Mouse (Mus musculus): ENCODE measurements around the gene Tlx2. TPM values are rescaled to one million over a fixed set of nuclear protein-coding genes. Genes with fewer than 3 reads are reported as not detected.
A peak's percentile ranks its signal among the peaks of the same experiment; 100 is the strongest.

Tlx2 gene
- polyA plus RNA-seq, 1 experiment: 0.19 TPM

- Histone ChIP-seq H3K4me3 (ENCODE audit: insufficient read depth, poor library complexity, severe bottlenecking) (no peak overlapping the region), H3K27me3 (ENCODE audit: control insufficient read depth, insufficient read depth, insufficient read length) (peaks cover 14% of the 10 kb centered on the region), H3ac (ENCODE audit: control insufficient read depth, insufficient read length, low read depth) (no peak overlapping the region), H3K79me3 (ENCODE audit: low read depth) (peaks cover 23% of the 10 kb centered on the region), H3K79me2 (ENCODE audit: control insufficient read depth, insufficient read depth) (peaks cover 31% of the 10 kb centered on the region), H3K36me3 (ENCODE audit: control insufficient read depth, insufficient read depth) (peaks cover 29% of the 10 kb centered on the region)
- TF ChIP-seq CTCF (IDR thresholded peaks at IDR 0.05; ENCODE audit: control insufficient read depth, insufficient read depth, insufficient read length): no peak
- TF ChIP-seq MYOD1 (IDR thresholded peaks at IDR 0.05; ENCODE audit: control insufficient read depth, insufficient read length, low read depth): no peak
- TF ChIP-seq MAX (IDR thresholded peaks at IDR 0.05): no peak
- no peak for TF ChIP-seq MYOG (IDR thresholded peaks at IDR 0.05; ENCODE audit: control insufficient read depth, extremely low read depth, insufficient read length)
Observed at GRCm38 (mm10) chr6:83058725-83059124, 11.4 kb downstream of the Tlx2 start.

DNA sequence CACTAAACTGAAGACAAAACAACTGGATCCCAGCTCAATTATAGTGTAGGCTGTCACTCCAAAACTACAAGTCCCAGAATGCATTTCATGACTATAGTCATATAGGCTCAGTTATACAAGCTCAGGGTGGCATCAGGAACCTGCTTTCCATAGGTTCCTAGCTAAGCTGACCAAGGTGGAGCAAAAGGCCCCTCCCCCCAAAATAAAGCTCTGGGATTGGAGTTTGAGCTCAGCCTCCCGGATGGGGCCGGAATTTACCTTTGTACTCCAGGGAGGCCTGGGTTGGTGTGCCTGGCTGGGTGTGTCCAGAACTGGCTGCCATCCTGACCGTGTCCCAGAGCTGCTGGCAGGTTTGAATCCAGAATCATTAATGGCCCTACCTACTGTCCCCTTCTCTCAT lies 12.3 kb downstream of the Tlx2 start, which contains the start of gene Dqx1:
Gene Dqx1 (plus strand): TSS at position 55 of the 400 bp plus-strand sequence.
- no peak for TF ChIP-seq MYOG (IDR thresholded peaks at IDR 0.05; ENCODE audit: control insufficient read depth, extremely low read depth, insufficient read length)
- no peak within 1 kb of the TSS for H3ac ChIP-seq (ENCODE audit: control insufficient read depth, insufficient read length, low read depth)
- H3K27me3 ChIP-seq (ENCODE audit: control insufficient read depth, insufficient read depth, insufficient read length): peaks cover 5% of the 10 kb centered on the region
- peaks cover 29% of the 10 kb centered on the region for H3K36me3 ChIP-seq (ENCODE audit: control insufficient read depth, insufficient read depth)
- H3K79me2 ChIP-seq (ENCODE audit: control insufficient read depth, insufficient read depth): peaks cover 41% of the 10 kb centered on the region
- no peak within 1 kb of the TSS for H3K4me3 ChIP-seq (ENCODE audit: insufficient read depth, poor library complexity, severe bottlenecking)
- H3K79me3 ChIP-seq (ENCODE audit: low read depth): peaks cover 31% of the 10 kb centered on the region

DNA sequence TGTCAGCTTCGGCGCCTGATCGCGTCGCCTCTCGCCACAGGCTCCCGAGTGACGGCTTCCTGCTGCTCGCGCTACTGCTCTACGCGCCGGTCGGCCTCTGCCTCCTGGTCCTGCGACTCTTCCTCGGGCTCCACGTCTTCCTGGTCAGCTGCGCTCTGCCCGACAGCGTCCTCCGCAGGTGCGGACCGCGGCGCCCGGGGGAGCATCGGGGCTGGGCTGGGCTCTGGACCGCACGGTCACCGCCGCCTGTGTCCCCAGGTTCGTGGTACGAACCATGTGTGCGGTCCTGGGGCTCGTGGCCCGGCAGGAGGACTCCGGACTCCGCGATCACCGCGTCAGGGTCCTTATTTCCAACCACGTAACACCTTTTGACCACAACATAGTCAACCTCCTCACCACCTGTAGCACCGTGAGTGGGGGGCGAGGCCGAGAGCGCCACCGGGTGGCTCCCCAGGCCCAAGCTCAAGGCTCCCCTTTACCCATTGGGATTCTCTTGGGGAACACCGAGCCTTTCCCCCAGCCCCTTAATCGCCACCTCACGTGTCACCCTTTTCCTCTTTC lies 15.1 kb downstream of the Tlx2 start, which contains the start of gene Htra2:
Gene Htra2 (minus strand): TSS at position 403 of the 561 bp plus-strand sequence.
- peaks cover 48% of the 10 kb centered on the region for H3K36me3 ChIP-seq (ENCODE audit: control insufficient read depth, insufficient read depth)
- TF ChIP-seq MYOD1 (IDR thresholded peaks at IDR 0.05; ENCODE audit: control insufficient read depth, insufficient read length, low read depth): no peak
- peak; percentile 47 for TF ChIP-seq CTCF (IDR thresholded peaks at IDR 0.05; ENCODE audit: control insufficient read depth, insufficient read depth, insufficient read length)
- TF ChIP-seq FOSL1 (IDR thresholded peaks at IDR 0.05; ENCODE audit: insufficient read depth, low read length, poor library complexity, severe bottlenecking): no peak
- peaks cover 41% of the 10 kb centered on the region for H3K79me3 ChIP-seq (ENCODE audit: low read depth)

DNA sequence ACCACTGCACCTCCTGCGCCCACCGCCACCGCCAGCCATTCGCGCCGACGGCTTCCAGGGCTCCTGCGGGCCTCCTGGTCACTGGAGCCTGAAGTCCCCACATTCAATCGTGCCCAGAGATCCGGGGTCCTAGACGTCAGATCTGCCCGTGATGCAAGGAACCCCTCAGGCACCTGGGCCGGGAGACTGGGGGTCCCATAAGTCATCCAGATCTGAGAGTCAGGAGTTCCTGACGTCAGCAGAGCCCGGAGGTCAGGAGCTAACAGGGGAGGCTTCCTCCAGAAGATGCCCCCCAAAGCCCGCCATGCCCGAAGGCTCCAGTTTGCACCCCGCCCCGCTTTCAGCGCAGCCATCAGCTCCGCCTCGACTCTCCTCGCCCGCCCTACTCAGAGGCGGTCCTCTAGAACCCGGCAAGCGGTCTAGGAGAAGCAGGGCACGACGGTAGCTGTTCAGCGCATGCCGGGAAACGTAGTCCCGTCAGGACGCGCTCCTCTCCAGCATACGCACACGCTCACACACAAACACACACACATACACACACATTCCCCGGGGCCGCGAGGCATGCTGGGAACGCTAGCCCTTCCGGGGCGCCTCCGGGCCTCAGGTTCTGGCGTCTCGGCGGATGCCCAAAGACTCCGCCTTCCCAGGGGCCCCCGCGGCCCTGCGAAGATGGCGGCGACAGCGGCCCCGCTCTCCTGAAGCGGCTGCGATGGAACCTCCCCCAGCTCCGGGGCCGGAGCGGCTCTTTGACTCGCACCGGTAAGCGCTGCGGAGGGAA lies 15.8 kb downstream of the Tlx2 start, which contains the start of gene Aup1:
Gene Aup1 (plus strand): TSS at position 448 of the 778 bp plus-strand sequence.
- Histone ChIP-seq H3K79me2 (ENCODE audit: control insufficient read depth, insufficient read depth) (peaks cover 62% of the 10 kb centered on the region), H3K27me3 (ENCODE audit: control insufficient read depth, insufficient read depth, insufficient read length) (no peaks in the 10 kb centered on the region), H3K4me3 (ENCODE audit: insufficient read depth, poor library complexity, severe bottlenecking) (peak within 1 kb of the TSS; percentile 99), H3ac (ENCODE audit: control insufficient read depth, insufficient read length, low read depth) (peak within 1 kb of the TSS; percentile 97), H3K36me3 (ENCODE audit: control insufficient read depth, insufficient read depth) (peaks cover 48% of the 10 kb centered on the region), H3K79me3 (ENCODE audit: low read depth) (peaks cover 41% of the 10 kb centered on the region)
- TF ChIP-seq MYOD1 (IDR thresholded peaks at IDR 0.05; ENCODE audit: control insufficient read depth, insufficient read length, low read depth) (no peak), CEBPB (IDR thresholded peaks at IDR 0.05; ENCODE audit: low read depth) (no peak), MAX (IDR thresholded peaks at IDR 0.05) (peak; percentile 94), USF1 (IDR thresholded peaks at IDR 0.05; ENCODE audit: low read depth) (no peak), CTCF (IDR thresholded peaks at IDR 0.05; ENCODE audit: control insufficient read depth, insufficient read depth, insufficient read length) (no peak)

More for the DNA sequence above, 15.1 kb downstream of the Tlx2 start, which contains the start of gene Htra2:
- Histone ChIP-seq H3K27me3 (ENCODE audit: control insufficient read depth, insufficient read depth, insufficient read length) (no peaks in the 10 kb centered on the region), H3K79me2 (ENCODE audit: control insufficient read depth, insufficient read depth) (peaks cover 62% of the 10 kb centered on the region), H3ac (ENCODE audit: control insufficient read depth, insufficient read length, low read depth) (peak within 1 kb of the TSS; percentile 97), H3K4me3 (ENCODE audit: insufficient read depth, poor library complexity, severe bottlenecking) (peak within 1 kb of the TSS; percentile 99)

DNA sequence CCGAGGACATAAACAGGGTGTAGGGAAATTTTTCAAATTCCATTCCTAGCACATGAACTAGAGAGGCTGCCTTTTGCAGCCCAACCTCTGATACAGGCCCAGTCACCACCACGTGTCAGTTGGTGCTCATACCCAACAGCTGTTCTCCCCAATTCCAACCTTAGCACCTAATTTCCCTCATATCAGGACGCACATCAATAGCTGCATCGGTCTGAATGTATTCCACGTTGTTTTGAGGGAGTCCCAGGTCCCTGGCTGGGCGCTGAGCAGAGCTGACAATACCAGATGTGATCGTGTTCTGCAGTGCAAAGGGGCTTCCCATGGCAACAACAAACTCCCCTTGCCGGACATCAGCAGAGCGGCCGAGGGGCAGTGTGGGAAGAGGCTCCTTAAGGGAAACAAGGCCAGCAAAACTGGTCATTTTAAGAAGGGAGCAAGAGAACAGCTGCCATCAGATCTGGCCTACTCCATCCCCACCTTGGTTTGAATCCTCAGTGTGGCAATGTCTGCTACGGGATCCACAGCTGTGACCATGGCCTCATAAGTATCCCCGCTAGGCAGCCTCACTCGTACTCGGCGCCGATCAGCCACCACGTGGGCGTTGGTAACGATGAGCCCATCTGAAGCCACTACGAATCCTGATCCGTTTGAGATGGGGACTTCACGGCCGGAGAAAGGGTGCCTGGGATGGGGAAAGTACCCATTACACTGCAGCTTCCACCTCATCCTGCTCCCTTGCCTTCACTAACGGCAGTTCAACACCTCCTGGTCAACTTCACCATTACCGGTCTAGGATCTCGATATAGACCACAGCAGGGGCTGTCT lies 16.7 kb downstream of the Tlx2 start:
- peak; percentile 71 for TF ChIP-seq MYOD1 (IDR thresholded peaks at IDR 0.05; ENCODE audit: control insufficient read depth, insufficient read length, low read depth)
- TF ChIP-seq MAX (IDR thresholded peaks at IDR 0.05): peak; percentile 94
- TF ChIP-seq USF1 (IDR thresholded peaks at IDR 0.05; ENCODE audit: low read depth): peak; percentile 74
- TF ChIP-seq CTCF (IDR thresholded peaks at IDR 0.05; ENCODE audit: control insufficient read depth, insufficient read depth, insufficient read length): no peak
- no peak for TF ChIP-seq CEBPB (IDR thresholded peaks at IDR 0.05; ENCODE audit: low read depth)
- no peak for TF ChIP-seq MYOG (IDR thresholded peaks at IDR 0.05; ENCODE audit: control insufficient read depth, extremely low read depth, insufficient read length)
- TF ChIP-seq FOSL1 (IDR thresholded peaks at IDR 0.05; ENCODE audit: insufficient read depth, low read length, poor library complexity, severe bottlenecking): no peak
- peaks cover 48% of the 10 kb centered on the region for H3K36me3 ChIP-seq (ENCODE audit: control insufficient read depth, insufficient read depth)
- H3K4me3 ChIP-seq (ENCODE audit: insufficient read depth, poor library complexity, severe bottlenecking): peak overlapping the region; percentile 99
- peak overlapping the region; percentile 92 for H3ac ChIP-seq (ENCODE audit: control insufficient read depth, insufficient read length, low read depth)
- peaks cover 62% of the 10 kb centered on the region for H3K79me2 ChIP-seq (ENCODE audit: control insufficient read depth, insufficient read depth)
- H3K79me3 ChIP-seq (ENCODE audit: low read depth): peaks cover 41% of the 10 kb centered on the region
- H3K27me3 ChIP-seq (ENCODE audit: control insufficient read depth, insufficient read depth, insufficient read length): no peaks in the 10 kb centered on the region

Measured in C2C12 (cell line).